Mouse (Mus musculus): Measurements from ENCODE around the gene Tmem189.

DNA sequence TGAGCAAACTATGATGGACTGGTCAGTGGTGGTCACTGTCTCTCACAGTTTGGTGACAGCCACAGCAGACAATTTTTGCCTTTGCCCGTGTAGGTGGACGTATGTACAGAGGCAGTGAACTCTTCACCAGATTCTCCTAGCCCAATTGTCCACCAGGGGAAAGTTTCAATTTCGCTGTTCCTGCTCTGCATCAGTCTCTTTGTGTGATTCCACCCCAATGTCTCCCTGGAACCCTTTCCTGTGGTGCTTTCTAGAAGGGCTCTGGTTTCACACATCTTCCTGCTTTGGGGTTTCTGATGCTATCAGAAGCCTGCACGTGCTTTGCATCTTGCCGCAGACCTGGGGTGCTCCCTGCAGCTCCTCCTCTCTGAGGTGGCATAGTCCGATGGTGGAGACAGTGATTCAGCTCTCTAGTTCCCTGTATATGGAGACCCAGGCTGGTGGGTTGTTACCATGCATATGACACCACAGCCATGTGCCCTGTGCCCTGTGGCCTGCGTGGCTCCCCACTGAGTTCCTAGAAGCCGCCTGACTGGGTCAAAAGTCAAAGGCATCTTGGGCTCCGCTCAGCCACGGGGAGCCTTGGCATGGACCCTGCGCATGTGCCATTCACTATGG is 34.1 kb upstream of the Tmem189 start:
- TF ChIP-seq POLR2A (IDR thresholded peaks at IDR 0.05; ENCODE audit: borderline replicate concordance, insufficient read depth, low read length), result no peak
- TF ChIP-seq CTCF (IDR thresholded peaks at IDR 0.05; ENCODE audit: borderline replicate concordance, insufficient read depth, low read depth, low read length), result no peak

All from cerebellum, adult 2 months (tissue).